Mouse (Mus musculus) cerebellum, adult 18-20 months (tissue): ENCODE data around the gene Plod1.
"Not testable (repeated sequence)": the region's sequence is repeated elsewhere in the genome, so short reads cannot be mapped to it uniquely, and the experiment has no call there.

Source experiments
- DNase-seq, 2 experiments: peaks; one replicate each; pipeline ENCODE4 v3.0.0; 2021

Gene Plod1

DNA sequence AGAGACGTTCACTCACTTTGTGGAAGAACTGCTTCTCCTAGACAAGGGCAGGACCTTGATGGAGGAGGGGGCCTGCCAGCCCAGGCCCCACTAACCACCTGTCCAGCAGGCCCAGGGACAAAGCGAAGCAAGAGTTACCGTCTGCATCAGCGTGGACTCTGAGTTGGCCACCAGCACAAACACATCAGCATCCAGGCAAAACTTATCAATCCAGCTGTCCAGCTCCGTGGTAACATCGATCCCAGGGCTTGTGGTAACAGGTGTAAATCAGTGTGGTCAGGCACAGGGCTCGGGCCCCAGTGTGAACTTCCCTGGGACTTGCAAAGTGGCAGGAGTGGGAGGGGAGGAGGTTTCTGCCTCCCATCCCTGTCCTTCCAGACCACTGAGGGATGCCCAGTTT, 49.3 kb downstream of the Plod1 start:
- no peak for DNase-seq

DNA sequence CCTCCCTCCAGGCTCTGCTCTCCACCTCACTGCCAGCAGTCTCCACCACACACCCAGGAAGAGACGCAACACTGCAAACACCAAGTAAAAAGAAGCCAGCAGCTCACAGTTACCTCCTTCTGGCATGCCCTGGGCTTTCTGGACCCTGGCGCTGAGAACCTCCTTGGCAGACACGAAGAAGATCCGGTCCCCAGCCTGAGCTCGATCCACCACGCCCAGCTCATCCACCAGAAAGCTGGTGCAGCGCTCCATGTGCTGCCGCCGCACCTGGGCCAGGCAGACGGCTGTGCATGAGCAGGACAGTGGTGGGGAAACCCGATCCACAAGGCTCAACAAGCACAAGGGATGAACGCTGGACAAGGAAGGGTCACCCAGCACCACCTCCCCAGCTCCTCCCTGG, 50.4 kb downstream of the Plod1 start:
- DNase-seq, result no peak

DNA sequence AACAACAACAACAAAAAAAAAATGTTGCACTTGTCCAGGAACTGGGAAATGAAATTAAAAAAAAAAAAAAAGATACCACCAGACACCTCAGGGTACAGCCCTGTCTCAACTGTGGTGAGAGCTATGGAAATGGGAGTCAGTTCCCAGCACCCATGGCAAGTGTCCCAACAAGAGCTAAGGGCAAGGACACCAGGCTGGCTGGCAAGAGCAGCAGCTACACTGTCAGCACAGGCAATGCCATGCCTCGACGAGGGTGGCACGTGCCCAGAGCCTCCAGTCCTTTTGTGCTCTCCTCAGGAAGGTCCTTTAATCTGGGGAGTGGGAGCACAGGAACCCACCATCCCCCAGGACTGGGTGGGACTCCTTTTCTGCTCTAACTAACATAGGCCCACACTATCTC, 52.4 kb downstream of the Plod1 start:
- DNase-seq, result no peak

DNA sequence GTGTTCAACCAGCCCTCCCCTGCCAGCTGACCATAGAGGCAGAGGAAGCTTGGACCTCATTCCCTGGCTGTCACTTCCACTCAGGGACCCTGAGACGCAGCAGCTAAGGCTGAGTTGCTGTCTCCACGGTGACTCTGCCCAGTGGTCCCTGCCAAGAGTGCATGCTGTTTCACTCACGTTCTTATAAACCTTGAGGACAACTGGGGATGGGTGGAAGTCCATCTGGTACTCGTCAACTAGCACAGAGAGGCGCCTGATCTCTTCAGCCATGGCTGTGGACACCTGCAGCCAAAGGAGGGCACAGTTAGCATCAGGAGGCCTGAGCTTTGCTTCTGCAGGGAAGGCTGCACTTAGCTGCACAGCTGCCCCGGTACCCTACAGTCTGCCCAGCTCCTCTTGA, 53.5 kb downstream of the Plod1 start:
- no peak for DNase-seq

DNA sequence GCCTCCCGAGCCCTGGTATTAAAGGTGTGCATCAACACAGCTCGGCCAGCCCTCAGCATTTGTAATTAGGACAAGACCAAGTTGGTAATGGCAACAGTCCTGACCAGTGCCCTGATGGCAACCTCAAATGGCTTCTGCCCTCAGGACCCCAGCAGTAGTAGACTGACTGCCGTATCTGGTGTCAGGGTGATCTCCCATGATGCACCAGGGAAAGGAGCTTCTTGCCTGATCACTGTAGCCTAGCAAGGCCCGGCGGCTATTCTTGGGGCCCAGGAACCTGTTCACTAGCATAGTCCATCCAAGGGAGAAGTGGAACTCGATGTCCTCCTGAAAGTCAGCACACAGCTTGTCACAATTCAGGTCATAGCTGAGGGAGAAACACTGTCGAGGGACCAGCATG, 54.8 kb downstream of the Plod1 start:
- DNase-seq, result no peak

DNA sequence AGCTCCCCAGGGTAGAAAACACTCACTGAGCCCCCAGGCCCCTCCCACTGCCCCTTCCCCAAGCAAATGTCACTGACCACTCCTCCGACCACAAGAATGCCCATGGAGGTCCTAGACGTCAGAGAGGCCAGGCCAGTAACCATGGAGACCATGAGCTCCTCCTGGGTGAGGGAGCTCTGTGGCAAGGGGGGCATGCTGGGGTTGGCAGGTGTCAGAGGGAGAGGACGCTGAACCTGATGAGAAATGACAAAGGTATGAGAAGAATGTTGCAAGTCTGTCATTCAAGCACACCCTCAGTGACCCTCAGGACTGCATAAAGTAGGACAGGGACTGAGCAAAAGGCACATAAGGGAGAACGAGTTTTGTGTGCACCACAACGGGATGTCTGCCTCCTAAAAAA, 56.7 kb downstream of the Plod1 start:
- no peak for DNase-seq

DNA sequence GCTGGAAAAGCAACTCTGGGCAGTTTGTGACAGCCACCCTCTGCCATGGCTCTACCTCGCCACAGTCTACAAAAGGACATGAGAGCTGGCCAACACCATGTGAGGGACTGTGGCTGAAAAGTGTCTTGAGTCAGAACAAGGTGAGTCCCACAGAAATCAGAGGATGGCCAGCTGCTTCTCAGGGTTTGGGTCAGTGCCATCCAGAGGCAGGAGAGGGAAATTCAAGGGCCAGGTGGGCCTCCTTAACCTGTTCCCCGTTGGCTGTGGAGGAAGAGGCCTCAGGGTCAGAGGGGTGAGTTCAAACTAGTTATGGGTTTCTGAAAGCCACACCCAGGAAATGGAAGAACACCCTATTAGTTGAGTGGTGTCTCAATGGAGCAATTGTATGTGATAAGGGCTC, 57.1 kb downstream of the Plod1 start:
- no peak for DNase-seq

DNA sequence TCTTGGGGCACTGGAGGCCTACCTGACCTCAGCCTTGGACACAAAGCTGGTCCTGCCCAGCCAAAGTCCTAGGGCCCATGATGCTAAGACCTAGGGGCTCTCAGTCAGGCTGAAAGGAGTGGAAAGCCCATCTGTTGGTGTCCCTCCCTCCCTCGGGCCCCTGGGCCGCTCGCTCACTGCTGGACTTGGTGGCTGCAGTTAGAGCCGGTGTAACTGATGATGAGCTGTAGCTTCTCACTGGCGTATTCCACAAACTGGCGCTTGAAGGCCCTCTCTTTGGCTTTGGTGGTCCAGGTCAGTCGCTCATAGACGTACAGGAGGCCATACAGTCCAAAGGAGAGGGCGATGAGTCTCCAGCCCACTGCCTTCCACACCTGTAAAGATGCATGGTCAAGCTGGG, 58.0 kb downstream of the Plod1 start:
- DNase-seq, result no peak

DNA sequence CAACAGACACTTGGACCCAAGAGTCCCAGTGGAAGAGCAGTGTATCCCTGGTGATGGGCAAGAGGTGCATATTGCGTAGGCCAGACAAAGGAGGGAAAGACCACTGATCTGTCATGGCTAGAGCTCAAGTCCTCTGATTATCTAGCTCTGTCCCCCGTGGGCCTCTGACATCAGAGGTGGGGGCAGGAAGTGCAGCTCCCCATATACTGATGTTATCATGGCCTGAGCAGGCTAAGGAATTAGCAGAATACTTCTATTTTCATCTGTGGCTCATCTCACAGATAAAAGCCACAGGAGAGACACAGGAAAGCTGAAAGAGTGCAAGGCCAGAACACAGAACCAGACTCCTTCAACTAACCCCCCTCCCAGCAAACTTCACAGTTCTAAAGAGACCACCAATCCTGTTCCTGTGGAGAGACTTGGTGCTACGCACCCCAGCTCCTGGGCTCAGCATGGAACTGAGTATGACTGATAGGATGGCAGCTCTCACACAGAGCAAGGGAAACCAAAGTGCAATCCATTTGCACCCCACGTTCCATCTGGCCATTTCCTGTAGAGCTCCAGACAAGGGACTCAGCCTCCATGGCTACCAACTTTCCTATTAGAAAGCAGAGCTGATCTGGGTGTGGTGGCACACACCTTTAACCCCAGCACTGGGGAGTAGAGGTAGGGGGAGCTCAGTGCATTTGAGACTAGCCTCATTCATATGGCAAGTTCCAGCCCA, 60.6 kb downstream of the Plod1 start:
- DNase-seq, result no peak

DNA sequence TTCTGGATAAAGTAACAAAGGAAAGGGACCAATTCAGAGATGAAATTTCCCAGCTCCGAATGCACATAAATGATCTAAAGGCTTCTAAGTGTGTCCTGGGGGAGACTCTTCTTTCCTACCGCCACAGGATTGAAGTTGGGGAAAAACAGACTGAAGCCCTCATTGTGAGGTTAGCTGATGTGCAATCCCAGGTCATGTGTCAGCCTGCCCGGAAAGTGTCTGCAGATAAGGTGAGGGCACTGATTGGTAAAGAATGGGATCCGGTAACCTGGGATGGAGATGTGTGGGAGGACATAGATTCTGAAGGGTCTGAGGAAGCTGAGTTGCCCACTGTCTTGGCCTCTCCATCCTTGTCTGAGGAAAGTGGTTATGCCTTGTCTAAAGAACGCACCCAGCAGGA, 67.3 kb downstream of the Plod1 start:
- no peak for DNase-seq

DNA sequence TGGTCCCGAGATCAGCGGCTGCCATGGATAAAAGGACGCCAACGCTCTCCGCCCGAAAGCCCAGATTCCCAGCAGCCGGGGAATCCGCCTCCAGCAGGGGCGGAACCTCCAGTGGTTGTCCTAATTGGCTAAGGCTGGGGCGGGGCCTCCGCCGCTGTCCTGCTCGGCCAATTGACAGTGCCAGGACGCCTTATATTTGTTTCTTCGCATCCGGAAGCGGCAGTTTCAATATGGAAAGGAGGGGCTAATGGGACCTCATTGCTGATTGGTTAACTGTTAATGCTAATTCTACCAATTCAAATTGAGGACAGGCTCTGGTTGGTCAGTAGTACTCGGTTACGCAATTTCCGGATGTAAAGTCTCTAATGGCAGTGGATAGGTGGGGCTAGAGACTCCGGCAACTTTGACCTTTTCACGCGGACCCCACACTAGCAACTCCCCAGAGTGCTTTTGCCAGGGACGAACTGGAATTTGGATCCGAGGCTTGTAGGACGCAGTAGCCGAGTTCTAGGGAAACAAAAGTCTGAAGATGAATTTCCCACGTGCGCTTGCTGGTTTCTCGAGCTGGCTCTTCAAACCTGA, 68.0 kb downstream of the Plod1 start, which contains the start of the genes Miip and Fv1:
Gene Miip, minus strand, starts transcription at position 367 of the 582 bp plus-strand sequence.
Gene Fv1, plus strand, starts transcription at position 530 of the 582 bp plus-strand sequence.
- peak; percentile 91 to 96 for DNase-seq

DNA sequence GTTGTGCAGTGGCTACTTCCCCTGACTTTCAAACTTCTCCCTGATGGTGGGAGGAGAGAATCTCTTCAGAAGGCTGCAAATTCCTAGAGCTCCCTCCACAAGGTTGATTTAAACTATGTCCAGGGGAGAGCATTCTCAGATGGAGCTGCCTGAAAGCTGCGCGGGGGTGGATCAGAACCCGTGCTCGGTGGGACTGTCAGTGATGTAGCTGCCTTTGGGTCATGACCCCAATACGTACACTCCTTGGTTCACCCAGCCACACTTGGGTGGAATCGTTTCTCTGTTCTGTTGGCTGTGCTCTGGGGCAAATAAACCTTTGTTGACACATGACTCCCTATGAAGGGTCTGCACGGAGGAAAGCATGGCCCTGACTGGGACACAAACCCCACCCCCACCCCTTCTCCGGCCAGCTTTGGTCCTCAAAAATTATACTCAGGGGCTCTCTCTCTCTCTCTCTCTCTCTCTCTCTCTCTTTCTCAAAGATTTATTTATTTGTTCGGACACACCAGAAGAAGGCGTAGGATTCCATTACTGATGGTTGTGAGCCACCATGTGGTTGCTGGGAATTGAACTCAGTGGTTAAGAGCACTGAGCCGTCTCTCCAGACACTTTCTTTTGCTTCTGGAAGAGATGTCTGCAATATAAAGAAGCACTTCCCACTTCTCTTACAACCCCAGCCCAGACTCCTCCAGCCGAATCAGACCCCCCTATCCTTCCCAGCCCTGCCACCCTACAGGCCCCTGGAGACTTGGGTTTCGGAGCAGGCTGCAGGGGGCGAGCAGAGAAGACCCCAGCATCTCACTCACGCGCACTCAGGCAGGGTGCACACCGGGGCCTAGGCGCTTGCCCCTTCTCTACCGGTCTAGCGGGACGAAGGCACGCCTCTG, 68.8 kb downstream of the Plod1 start:
- DNase-seq, result no peak

DNA sequence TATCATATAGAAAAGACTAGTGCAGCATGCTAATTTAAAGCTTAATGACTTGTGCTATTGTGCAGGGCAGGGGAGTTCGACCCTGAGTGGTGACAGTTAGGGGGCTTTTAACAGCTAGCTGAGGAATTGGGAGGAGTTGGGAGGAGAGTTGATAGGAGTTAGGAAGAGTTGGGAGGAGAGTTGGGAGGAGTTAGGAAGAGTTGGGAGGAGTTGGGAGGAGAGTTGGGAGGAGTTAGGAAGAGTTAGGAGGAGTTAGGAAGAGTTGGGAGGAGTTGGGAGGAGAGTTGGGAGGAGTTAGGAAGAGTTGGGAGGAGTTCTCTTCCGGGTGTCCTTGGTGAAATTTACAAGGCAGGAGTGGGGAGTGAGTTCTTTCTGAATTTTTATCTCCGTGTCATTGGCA, 69.8 kb downstream of the Plod1 start:
- DNase-seq, result not testable (repeated sequence)

DNA sequence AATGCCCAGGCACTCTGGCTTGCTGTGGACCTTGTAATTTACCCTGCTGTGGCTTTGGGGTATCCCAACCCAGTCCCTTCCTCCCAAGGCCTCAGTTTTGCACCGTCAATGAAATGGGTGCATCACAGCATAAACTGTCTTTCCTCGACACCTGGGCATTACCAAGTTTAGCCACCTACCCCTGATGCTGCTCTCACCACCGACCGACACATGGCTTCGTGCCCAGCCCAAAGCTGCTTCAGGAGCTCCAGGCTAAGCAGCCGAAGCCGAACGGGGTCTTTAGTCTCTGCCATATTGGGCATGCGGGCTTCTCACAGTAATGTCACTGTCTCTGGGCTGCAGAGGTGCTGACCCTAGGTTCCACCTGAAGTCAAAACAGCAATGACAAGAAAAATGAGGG, 70.5 kb downstream of the Plod1 start:
- DNase-seq, result no peak

DNA sequence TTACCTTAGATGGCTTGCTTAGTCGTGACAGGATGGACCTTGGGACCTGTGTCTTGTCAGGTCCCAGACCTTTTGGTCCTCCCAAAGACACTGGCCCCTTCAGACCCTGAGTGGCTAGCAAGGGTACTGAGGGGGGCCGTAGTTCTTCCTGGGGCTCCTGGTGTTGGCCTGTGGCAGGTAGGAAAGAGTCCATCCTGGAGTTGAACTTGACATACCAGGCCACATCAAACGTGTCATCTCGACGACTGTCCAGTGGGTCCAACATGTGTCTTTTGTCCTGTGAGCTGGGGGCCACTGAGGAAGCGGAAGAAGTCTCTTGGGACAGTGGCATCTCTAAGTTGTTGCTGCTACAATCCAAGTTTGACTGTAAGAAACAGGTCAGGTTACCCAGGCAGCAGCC, 70.9 kb downstream of the Plod1 start:
- DNase-seq, result no peak

DNA sequence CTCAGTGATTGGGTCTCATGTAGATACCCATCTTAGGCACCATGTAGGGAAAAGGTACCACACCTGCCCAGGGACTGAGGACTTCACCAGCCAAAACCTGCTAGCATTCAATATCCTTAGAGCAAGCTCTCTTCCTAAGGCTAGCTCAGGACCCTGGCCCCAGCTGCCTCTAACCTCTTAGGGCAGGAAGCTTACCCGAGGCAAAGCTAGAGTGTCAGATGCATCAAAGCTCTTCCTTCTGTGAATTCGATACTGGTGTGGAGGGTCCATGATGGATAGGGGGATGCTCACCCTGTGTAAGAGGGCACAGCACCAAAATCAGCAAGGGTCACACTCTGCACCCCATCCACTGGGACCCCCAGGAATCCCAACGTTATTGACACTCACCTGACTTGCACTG, 74.5 kb downstream of the Plod1 start:
- DNase-seq, result no peak
